Mouse (Mus musculus) yolk sac, embryonic 10.5 days (tissue): Measurements from ENCODE around the gene Glrp1.

ENCODE experiments used
- DNase-seq: peaks from one replicate; pipeline ENCODE4 v3.0.0-alpha.2; 2017; ENCODE audit warnings: low spot score

Glrp1 gene

DNA sequence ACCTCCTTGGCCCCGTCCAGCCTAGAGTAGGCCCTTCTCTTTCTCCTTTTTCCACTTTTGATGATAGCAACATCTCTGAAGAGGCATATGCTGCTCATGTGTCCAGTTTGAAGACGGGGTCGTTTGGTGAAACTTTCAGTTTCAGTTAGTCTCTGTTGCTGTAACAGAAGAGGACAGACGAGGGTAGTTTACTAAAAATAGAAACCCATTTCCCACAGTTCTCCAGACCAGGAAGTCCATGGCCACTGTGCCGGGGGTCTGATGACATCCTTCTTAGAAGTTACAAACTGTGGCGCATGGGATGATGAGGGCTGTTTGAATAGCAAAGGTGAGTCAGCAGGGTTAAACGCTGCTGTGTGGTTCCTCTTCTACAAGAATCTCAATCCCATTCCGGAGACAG, at the start of gene Glrp1:
TSS of gene Glrp1 (minus strand) at position 278 of the 400 bp plus-strand sequence.
- no peak for DNase-seq

DNA sequence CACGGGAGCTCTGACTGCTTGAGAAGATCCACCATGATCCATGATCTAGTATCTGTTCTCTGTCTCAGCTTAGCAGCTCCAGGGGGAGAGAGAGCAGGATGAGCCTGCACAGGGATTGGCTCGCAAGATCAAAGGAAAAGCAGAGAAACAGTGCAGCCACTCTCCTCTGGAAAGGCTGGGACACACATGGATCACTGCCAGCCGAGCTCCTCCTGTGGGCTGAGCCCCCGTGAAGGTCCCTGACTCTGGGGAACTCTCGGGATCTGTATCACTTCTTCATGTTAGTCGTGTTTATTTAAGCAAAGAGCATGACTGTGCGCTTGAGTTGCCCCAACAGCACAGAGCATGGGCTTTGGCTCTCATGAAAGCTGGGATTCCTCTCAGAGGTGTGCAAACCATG, 49.4 kb upstream of the Glrp1 start:
- peak; percentile 43 for DNase-seq

DNA sequence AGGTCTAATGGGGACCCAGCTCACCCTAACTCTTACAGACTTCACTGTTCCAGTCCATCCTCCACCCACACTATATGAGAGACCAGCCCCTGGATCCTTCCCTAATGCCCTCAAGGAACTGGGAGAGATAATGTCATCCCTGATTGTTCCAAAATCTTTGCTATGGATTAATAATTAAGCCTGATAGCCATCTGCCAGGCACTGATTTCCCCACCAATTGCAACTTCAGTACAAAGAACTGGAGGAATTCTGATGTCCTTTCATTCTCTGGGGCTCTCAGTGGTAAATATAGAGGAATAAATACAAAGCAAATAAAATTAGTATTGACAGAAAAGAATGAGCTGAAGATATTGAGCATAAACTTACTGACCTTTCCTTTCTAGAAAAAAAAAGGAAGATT, 48.9 kb upstream of the Glrp1 start:
- DNase-seq = no peak

DNA sequence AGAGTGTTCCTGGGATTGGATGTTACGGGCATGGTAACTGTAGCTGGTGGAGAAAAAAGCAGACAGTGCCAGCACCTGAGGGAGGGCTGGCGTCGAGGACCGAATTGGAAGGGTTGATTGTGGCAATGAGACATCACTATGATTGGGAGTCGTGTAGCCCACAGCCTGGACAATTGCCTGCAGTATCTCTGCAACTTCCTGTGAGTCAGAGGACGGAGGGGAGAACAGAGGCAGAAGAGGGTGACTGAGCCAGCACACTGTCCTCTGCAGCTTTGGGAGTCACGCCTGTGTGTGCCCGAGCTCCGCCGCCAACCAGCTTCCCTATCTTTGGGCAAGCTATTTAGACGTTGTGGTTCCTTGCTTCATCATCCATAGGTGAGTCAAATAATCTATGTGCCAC, 46.5 kb upstream of the Glrp1 start:
- DNase-seq = no peak

- DNase-seq = no peak
Measured at GRCm38 (mm10) chr1:88553500-88554187, 43.8 kb upstream of the Glrp1 start.

DNA sequence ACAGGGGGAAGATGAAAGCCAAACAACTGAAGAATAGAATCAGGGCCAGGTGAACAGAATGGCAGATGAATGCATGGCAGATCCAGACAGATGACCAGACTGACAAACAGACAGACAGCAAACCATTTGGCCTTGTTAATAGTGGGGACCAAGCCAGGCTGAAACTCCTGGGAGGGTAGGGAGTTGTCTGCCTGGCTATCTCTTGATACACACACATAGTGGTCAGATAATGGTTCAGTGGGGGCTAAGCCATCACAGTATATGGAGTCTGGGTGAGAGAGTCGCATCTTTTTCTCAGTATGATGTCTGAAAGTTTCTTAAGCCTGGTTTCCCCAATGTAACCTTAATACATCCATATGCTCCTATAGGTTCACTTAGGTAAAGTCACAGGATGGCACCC, 39.4 kb upstream of the Glrp1 start:
- no peak for DNase-seq

DNA sequence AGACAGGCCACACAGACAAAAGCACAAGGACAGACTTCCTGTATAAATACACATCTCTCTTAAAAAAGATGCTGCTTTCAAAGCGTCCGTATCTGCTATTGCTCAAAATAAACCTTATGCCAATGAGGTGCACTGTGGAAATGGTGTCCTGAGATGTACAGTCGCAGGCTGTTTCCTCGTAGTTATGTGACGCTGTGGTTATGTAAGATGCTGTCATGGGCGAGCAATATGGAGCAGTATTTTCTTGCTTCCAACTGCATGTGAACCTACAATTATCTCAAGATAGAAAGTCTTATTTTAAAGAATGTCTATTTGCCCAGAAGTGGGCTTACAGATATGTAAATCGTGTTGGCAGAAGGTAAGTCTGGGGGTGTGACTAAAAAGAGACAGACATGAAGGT, 37.3 kb upstream of the Glrp1 start:
- no peak for DNase-seq

DNA sequence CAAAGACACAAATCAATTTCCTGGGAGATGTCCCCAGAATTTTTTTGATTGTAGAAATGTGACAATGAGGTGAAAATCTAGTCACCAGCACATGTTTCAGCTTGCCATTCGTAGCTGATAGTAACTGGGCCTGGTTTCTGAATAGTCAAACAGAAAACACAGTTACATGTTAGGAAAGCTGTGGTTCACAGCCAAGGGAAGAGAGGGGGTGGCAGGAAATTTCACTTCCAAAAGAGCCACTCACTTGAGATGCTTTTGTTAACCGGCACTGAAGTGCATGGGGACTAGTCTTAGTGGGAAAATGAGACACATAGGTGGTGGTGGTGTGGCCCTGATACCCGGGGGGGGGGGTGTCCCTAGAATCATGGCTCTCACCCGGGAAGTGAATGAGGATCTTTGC, 33.7 kb upstream of the Glrp1 start:
- no peak for DNase-seq

DNA sequence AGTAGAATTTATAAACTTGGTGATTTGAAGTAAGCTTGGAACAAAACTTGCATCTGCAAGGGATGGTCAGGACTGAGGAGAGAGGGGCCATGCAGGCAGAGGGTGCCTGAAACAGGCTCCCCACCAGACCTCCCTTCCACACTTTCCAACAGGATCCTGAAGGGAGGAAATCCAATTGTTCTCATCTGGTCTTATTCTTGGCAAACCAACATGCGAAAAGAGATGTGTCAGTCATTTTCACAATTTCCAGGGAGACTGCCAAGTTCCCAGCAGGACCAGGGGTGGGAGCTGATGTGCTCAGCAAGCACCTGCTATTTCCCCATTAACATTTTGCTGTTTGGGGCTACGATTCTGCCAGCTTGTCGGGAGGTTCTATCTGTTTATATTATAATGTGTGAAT, 30.0 kb upstream of the Glrp1 start:
- no peak for DNase-seq

GRCm38 (mm10) chr1:88539256-88539655, 29.4 kb upstream of the Glrp1 start:
- no peak for DNase-seq

DNA sequence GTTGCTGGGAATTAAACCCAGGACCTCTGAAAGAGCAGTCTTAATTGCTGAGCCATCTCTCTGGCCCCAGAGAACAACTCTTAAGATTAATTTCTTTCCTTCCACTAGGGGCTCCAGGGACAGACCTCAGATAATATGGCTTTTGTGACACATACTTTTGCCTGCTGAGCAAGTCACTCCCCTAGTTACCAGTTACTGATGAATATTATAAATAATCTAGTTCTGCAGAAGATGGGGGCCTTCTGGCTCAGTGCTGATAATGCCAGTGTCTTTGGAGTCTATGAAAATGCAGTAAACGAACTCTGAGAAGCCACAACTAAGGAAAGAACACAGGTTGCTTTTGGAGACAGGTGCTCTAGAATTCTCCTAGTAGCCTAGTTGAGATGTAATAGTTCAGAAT, 26.4 kb upstream of the Glrp1 start:
- DNase-seq = no peak

GRCm38 (mm10) chr1:88534091-88534490, 24.2 kb upstream of the Glrp1 start:
- DNase-seq = no peak

GRCm38 (mm10) chr1:88526161-88526560, 16.3 kb upstream of the Glrp1 start:
- peak; percentile 9 for DNase-seq

DNA sequence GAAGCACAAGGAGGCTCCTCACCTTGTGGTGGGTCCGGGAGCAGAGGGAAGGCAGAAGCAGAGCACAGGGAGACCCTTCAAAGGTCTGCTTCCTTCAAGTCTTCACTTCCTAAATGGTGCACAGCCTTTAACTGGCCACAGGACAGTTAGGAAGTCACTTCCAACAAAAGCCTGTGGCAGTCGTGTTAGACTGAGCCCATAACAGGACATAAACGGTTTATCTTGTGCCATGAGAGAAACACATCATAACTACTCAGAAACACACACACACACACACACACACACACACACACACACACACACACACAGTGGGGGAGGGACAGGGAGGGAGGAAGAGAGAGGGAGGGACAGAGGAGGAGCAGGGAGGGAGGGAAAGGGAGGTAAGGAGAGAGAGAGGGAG, 15.8 kb upstream of the Glrp1 start:
- DNase-seq = no peak

DNA sequence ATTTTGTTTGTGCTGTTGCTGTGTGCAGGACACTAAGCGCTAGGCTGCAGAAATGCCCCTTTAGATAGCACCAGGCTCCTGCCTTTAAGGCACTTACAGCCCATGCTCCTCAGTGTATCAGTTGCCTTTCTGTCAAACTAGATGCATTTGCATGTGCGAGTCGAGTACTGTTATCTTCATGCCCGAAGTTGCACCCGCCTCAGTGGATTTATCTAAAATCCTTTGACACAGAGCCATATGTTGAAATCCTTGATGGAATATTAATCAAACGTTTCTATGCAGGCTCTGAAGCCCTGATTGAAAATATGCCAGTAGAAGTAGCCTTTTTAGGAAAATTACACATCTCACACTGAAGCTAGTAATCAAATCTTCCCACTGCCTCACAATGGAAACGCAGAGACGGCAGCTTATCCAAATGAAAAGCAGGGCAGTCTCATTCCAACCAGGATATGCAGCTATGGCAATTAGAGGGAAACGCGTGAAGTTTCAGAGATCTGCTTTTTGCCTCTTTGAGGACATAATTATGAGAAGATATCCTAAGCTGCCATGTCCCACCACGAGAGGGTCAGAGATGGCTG, 11.4 kb upstream of the Glrp1 start:
- no peak for DNase-seq

DNA sequence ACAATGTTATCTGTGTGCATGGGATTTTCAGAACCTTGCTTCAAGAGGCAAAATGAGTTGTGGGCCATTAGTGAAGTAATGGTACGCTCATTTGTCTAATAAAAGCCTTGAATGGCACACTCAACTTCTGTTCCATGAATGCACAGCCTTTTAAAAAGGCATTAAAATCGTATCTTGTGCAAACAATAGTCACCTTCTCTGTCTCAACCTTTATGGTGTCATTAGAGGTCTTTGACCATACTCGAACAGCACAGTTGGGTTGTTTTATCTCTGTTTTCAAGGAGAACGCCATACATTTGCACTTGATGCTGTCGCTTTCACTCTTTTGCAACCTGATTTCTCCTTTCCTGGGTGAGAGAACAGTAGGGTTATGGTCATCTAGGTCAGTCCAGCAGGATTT, 3.7 kb upstream of the Glrp1 start:
- DNase-seq = no peak

DNA sequence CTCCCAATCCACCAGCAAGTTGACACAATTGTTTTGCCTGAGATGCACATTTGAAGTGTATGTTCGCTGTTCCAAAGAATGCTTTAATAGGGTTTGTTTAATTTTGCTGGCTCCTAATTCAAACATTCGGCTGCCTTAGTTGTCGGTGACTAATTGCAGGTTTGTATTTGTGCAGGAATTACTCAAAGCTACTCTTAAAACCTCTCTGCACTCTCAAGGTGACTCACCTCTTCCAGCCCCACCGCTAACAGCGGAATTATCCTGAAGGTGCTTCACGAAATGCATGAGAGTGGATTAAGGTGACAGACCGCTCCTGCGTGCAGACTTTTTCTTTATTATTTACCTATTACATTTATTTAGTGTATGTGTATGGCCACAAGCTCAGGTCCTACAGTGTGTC, 2.0 kb downstream of the Glrp1 start:
- no peak for DNase-seq

GRCm38 (mm10) chr1:88507214-88507613, 2.7 kb downstream of the Glrp1 start:
- DNase-seq = no peak

GRCm38 (mm10) chr1:88506412-88506811, 3.5 kb downstream of the Glrp1 start:
- no peak for DNase-seq

- no peak for DNase-seq
Measured at GRCm38 (mm10) chr1:88505697-88506096, 4.2 kb downstream of the Glrp1 start.

GRCm38 (mm10) chr1:88504531-88504945, 5.3 kb downstream of the Glrp1 start:
- peak; percentile 7 for DNase-seq

DNA sequence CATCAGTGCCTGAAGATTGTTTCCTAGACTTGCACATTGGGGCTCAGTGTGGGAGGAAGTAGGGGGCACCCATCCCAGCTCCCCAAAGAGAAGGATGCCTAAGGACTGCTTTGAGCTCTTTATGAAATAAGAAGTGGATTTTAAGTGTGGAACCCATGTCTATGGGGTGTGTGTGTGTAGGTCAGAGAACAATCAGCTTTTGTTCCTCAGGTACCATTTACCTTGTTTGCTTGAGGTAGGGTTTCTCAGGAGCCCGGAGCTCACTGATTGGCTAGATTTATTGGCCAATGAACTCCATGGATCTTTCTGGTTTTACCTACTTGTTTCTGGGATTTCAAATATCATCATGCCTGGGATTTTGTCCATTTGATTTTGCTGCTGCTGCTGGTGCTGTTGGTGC, 7.0 kb downstream of the Glrp1 start:
- no peak for DNase-seq

GRCm38 (mm10) chr1:88499230-88499737, 10.6 kb downstream of the Glrp1 start:
- DNase-seq = no peak

DNA sequence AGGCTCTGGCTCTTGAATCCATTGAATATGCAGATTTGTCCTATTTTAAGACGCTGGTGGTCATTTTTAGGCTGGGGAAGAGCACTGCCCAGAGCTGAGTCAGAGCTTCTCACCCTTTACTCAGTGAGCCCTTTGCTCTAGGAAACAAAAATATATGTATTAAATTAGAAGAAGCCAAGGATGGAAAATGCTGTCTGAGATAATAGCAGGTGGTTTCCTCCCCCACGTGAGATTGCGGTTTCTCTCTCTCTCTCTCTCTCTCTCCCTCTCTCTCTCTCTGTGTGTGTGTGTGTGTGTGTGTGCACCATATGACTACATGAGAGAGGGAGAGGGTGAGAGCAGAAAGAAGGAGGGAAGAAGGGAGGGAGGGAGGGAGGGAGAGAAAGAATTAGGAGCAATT, 12.5 kb downstream of the Glrp1 start:
- no peak for DNase-seq
